Mouse (Mus musculus) layer of hippocampus, adult 8-10 months (tissue): Measurements from ENCODE around the gene Gba2. TPM values are rescaled to one million over a fixed set of nuclear protein-coding genes. Genes with fewer than 3 reads are reported as not detected.

Experiments
- DNase-seq, 2 experiments: peaks; one replicate each; pipeline ENCODE4 v3.0.0; 2022; ENCODE audit warnings: low spot score in 2 of 2
- total RNA-seq, 4 experiments: library from RNA; stranded (reverse); gene quantifications; 2 replicates each; pipeline ENCODE4 v1.2.4; 2022

The Gba2 gene
- total RNA-seq, 4 experiments from 2014 or later, result 58.7 to 64.7 (median 60.9) TPM

DNA sequence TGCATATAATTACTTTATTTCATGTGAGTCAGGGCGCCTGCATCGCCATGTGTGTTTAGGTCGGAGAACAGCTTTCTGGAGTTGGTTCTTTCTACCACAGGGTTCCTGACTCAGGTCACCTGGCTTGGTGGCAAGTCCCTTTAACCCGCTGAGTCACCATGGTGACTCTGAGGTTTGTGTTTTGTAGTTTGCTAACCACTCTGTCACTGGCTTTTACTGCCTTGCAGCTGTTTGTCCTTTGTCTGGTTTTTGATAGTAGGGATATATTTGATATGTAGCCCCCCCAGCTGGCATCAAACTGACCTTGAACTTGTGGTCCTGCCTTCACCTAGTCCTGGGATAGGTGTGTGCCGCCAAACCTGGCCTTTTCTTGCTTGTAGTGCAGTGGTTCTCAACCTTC is 3.6 kb upstream of the Gba2 start:
- DNase-seq, result no peak

DNA sequence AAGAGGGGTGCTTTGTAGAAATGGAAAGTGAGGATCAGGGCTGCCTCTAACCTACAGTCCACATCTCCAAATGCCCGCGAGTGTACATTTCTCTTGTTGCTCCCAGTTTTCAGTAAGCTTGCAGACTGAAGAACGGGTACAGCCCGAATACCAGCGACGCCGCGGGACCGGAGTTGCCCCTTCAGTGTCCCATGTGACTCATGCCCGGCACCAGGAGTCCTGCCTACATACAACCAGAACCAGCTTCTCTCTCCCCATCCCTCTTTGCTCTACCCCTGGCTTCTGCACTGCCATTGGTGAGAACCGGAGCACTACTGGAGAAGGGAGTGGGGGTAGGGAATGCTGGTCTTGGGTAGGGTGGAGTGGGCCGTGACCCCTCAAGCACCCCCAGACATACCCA is 2.7 kb upstream of the Gba2 start:
- DNase-seq, result no peak

DNA sequence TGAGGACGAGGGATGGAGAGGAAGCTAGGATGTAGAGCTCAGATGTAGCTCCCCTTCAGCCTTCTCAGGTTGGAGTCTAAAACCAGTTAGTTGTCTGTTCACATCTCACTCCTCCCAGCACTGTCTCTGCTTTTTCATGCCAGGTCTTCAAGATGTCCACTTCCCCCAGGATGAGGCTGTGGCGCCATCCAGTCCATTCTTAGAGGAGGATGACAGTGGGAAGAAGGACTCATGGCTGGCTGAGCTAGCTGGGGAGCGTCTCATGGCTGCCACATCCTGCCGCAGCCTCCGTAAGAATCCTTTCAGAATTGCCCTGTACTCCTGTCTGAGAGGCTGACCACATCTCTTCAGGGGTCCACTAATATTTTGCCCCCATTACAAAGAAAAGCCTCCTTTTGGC is 2.0 kb upstream of the Gba2 start:
- no peak for DNase-seq

DNA sequence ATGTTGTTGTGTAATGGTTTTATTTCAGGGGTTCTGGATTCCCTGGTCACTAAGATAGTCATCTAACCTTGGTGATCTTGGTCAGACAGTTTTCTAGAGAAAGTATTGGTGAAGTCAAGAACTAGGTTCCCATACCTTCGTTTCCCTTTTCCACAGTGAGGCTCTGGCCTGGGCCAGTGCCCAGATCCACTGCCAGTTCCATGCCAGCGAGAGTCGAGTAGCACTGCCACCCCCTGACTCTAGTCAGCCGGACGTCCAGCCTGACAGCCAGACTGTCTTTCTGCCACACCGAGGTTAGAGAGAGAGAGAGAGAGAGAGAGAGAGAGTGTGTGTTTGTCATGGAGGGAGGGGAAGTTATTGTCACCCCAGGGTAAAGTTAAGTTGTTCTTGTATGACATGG is 1.1 kb upstream of the Gba2 start:
- no peak for DNase-seq

DNA sequence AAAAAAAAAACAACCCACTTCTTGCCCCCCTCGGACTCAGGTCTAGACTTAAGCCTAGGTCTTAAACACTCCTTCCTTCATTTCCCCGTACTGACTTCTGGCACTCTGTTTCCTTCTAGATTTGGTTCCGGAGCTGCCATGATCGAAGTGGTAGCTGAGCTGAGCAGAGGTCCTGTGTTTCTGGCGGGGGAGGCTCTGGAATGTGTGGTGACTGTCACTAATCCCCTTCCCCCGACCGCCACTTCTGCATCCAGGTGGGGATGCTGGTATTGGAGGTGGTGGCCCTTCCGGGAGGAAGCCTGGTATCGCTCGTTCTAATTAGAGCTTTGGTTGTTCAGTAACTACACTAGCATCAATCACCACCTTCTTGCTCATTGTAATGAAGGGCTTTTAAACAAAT is 583 bp upstream of the Gba2 start:
- no peak for DNase-seq

DNA sequence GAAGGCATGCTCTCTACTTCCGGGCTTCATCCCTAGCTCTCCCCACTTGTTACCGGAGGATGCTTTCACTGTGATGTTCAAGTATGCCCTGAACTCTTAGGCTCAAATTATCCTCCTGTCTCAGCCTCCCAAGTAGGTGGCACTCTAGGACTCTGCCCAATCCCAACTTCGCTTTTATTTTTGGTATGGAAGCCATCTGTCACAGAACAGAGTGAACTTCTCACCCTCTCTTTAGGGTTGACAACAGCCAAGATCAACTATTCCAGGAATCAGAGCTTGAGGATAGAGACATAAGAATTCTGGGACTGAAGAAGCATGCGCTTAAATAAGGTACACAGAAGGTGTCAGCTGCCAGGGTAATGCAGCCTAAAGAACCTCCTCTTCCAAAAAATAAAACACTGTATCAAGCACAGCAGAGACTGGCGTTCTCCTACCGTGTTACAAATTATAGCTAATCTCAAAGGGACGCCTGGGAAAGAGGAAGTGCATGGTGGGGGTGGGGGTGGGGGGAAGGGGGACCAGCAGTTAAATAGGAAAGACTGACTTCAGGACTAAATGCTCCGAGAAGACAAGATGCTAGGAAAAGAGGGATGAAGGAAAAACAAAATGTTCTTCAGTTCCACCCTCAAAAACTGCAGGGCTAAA is 1.3 kb downstream of the Gba2 start:
- no peak for DNase-seq

DNA sequence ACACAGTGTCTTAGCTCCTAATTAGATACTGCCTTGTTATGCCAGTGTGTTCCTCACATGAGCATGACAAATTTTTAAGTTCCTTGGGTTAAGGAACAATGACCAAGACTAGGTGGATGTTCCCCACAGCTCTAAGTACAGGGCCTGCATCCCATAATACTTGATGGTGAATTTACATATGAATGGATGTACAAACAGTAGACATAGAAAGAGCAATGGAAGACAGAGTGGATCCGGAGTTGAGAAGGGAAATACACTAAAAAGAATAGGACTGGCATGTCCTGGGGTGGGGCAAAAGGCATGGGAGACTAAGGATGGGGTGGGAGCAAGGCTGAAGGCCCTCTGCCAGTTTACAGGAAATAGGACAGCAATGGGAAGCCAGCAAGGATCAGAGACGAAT is 3.3 kb downstream of the Gba2 start:
- DNase-seq, result no peak

DNA sequence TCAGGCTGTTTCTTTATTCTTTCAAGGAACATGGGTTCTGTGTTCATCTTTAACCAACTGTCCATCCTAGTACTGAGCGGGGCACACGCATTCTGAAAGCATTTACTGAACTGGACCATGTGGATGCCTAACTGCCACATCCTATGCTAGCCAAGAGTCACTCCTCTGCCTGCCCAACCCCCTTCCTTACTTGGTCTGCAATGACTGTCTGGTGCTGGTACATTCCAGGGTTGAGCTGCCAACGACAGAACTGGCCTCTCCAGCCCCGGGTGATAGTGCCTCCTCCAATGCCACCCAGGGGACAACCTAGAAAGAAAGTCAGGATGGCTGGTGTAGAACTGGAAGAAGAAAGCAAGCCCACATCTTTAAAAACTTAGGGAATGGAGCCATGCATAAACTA is 5.1 kb downstream of the Gba2 start:
- no peak for DNase-seq

DNA sequence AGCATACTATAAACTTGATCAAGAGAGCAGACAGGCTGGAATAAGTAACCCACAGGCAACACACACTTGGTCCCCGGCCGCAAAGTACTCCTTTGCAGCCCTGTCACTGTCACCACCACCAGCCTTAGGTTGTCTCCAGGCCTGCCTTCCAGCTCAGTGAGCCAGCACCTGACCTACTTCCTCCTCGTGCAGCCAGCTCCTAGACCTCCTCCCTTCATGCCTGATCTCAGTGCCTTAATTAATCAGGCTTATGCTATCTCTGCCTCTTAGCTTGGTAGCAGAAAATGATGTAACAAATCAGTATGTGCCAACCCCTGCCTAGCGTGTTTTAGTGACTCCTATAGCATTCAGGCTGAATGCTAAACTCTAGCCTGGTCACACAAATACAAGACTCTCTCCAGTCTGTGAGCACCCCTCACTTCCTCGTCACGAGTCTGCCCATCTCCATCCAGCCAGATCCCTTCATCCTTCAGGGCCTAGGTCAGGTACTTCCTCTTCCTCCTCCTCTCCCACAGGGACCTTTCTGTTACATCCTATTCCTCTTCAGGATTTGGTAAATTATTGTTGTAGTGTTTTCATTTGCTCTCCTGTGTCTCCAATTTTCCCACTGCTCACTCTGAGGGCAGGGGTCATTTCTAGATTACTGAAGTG is 7.2 kb downstream of the Gba2 start:
- DNase-seq, result no peak

DNA sequence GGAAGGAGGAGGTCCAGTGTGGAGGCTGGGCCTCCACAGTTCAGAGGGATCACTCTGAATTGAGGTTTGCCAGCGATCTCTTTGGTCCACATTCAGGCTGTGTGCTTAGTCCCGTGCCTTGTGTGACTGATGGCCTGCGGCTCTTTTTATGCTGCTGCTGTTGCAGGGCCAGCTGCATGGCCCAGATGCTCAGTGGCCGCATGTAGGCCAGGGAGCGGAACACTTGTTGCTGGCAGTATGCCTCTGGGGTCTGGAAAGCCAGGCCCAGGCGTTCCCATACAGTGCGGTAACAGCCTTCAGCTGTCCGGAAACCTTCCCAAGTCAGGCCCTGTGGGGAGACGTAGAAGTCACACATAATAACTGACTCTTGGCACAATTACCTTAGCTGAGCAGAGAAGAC is 11.5 kb downstream of the Gba2 start:
- no peak for DNase-seq

DNA sequence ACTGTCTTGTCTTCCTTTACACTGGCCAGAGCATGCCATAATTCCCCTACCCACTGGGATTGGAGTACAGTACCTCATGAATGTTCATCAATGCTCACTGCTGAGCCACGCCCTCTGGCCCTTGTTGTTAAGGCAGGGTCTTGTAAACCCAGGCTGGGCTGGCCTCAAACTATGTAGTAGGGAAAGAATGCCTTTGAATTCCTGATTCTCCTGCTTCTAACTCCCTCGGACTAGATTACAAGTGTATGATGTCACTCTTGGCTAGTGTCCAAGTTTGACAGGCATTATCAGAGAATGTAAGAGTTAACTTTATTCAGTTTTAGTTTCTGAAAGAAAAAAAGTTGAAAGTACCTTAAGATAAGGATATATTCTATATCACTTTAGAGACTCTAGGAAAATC is 14.4 kb downstream of the Gba2 start:
- DNase-seq, result no peak

DNA sequence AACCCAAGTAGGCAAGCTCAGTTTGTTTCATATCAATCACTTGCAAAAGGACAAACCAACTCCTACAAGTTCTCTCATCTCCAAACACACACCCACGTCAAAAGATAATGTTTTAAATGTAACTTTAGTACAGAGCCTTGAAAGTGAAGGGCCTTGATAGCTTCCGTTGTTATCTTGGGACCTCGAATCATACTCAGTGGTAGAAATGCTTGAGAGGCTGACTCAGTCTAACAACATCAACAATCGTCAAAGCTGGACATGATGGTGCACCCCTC is 15.1 kb downstream of the Gba2 start:
- no peak for DNase-seq

DNA sequence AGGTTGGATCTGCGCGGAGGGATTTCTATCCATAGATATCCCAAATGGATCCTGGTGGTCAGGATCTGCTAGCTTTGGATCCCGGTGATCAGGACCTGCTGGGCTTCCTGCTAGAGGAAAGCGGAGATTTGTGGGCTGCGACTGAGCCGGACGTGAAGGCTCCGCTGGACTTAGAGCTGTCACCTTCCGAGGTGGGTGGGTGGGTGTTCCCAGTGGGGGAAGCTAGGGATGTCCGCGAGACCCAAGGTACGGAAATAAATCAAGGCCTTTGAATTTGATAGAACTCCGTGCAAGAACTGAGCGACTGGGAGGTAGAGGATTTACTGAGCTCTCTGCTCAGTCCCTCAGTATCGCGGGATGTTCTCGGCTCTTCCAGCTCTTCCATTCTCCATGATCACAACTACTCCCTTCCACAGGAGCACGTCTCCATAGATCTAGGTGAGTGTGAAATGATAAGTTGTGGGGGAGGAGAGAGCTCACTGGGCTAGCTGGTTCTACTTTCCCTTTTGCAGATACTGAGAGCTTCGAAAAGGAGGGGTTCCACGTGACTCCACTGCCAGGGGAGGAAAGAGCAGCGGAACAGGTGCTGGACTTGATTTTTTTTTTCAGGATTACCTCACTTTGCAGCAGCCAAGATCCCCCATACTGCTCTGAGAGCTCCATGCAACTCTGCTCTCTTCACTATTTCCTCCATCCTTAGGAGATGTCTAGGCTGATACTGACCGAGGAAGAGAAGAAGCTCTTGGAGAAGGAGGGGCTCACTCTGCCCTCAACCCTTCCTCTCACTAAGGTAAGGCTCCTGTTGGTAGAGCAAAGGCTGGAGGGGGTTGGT is 15.7 kb downstream of the Gba2 start:
- DNase-seq, result no peak

DNA sequence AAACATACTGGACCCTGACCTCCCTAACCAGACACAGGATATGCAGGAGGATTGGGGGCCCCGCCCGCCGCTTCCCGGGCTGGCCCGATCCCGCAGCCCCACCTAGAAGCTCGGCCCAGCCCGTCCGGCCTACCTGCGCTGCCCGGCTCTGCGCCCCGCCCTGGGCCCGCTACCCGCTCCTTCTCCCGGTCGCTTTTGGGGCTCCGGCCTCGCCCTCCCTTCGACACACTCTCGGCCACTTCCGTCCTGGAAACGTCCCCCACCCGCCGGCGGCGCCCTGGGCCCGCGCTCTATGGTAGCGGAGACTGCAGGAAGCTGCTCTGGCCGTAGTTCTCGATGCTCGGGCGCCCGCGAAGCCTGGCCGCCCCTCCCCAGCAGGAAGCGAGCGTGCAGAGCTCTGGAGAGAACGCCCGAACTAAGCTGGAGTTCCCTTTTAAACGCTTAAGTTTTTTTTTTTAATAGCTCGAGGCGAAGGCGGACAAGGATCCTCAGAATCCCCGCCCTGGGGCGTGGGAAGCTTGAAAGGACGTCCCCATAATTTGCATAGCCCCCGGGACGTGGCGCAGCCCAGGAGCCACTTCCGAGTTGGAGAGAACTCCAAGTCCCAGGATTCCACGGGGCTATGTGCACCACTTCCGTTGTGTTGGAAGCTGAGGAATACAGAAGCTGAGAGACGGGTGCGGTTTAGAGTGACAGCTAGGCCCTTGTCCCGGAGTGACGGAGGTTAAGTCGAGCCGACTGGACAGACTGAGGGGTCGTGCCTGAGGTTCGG is 16.5 kb downstream of the Gba2 start, which contains the start of the genes Creb3 and Tln1:
Creb3 (plus strand) TSS at position 336 of the 772 bp plus-strand sequence.
Tln1 (minus strand) TSS at position 695 of the 772 bp plus-strand sequence.
- DNase-seq, result peak; percentile 95 to 96

DNA sequence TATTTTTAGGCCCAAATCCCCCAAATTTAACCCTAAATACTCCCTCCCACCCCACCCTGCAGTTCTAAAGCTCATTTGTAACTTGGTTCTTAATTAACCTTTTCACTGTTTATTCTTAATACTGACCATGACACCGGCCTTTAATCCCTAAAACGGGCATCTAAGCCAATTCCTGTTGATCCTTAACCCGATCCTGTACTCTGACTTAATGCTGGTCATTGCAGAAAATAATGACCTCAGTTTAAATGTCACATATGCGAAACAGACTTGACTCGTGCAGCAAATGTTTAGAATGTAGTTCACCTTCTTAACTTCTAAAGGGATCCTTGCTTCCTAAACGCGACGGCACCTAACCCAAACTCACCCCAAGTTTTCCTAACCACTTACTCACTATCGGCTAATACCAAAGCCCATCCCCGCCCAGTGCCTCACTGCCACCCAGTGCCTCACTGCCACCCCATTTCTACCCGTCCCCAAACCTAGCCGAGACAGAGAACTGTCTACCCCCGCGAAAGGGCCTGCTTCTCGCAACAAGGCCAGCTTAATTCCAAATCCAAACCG is 17.2 kb downstream of the Gba2 start:
- no peak for DNase-seq

DNA sequence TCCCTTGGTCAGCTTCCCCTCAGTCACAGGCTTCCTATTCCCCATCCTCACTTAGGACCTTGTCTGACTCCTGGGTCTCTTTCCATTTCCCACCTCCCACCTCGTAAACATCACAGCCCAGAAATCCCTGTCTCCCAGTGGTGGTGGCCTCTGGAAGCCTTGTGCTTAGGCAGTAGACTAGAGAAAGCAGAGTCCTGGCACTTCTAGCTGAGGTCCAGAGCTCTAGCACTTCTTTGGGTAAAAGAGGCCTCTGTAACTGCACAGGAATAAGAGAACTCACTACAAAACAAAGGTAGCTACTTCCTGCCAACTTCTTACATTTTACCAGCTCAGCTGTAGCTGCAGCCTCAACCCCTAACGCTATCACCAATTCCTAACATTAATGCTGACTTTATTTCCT is 17.7 kb downstream of the Gba2 start:
- DNase-seq, result no peak

DNA sequence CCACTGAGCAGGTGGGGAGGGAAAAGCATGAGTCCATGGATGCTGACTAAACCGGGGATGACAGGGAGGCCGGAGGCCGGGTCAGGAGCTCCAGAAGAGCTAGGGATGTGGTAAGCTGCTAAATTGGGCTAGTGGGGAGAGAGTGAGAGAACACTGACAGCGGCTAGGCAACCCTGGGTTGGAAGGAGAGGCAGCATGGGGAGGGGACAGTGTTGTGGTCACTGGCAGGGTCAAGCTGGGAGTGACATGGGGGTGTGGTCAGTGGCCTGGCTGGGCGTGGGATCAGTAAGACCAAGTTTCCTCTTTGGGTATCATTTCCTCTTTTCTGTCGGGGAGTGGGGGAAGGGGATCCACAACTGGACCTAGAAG is 18.4 kb downstream of the Gba2 start:
- no peak for DNase-seq

DNA sequence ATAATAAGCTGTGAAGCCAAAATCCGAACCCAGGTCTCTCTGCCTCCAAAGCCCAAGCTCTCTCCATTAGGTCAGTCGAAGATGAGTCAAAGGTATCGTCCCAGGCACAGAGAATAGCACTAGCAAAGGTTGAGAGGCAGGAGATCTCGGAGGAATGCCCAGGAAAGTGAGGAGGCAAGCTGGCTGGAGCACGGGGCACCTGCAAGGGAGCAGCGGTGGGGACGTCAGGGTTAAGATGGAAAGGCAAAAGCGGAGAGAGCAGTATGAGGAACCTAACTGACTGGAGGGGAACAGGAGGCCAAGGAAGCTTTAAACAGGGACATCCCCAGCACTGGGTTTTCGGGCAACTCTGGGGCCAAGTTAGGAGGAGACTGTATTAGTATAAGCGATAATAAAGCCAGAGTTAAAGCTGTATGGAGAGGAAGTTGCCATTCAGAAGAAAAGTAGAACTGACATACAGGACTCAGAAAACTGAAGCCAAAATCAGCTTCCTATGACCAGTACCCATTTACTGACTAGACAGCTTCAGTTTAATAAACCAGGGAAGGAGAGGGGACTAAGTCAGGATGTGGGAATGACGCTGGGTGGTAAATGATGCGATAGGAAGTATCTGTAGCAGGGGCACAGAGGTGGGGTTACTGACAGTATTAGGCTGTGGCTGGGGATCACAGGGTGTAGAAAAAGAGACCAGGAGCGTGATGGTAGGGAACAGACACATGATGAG is 19.0 kb downstream of the Gba2 start:
- no peak for DNase-seq

DNA sequence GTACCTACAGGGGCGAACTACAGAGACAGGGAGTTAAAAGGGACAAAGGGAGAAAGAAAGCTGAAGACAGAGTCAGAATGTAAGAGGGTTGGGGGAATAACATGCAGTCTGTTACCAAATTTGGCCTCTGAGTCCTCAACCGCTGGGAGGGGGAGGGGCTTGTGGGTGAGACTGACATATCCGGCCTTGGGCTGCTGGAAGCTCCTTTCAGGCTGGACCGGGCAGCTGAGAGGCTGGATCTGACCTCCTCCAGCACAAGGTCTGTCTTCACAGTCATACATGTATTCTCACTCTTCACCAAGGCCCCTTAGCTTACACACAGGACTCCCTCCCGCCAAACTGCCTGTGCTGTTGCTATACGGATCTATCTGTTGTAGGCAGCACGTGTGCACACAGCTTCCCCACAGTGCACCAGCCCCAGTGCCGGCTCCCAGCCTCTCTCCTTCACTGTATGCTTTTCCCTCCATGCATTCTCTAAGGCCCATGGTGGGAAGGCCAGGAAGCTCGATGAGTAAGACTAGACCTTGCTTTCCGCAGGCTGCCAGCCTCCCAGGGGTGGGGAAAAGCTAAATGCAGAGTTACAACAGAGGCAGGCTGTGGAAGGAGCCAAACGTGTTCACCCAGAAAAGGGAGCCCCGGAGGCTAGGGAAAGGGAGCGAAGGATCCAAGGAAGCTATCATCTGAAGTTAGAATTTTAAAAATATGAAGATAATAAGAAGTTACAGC is 19.9 kb downstream of the Gba2 start:
- DNase-seq, result no peak

DNA sequence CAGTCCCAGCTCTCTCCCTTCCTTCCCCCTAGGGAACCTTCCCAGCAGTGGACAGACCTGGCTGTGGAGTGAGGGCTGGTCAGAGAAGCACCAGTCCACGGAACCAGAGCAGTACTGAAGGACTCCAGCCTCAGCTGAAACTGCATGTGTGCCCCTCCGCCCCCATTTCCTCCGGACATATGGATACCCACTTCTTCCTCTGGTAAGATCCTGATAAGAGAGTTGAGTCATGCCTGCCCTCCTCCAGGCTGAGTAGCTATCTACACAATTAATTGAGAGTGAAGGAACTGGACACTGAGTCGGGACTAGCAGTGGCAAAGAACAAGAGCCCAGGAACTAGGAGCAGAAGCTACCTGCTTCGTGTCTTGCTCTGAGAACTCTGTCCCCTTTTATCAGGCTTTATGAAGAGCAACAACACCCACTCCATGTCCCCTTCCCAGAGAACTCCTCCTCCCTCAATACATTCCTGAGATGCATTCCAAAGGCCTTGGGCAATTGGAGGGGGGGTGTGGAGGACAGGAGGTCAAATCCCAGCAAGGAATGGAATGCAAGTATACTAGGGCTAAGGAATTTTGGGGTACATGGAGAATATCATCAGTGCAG is 20.5 kb downstream of the Gba2 start:
- DNase-seq, result no peak
